Mouse (Mus musculus) limb, embryonic 13.5 days (tissue): ENCODE measurements at regions not wholly inside any gene's neighbourhood (a gene's known extent, or its start where the extent isn't known, plus 50 kb on each side); places are given as distances from the start of the nearest gene placed in this dataset.

ENCODE experiments used
- ATAC-seq: fragments of 200-750 bp; cut with Nextera tagmentation; 2 replicates; pipeline ENCODE4 v1.8.0; 2017; ENCODE audit warnings: low read depth, moderate number of reproducible peaks, moderate TSS enrichment; ENCODE audit not compliant: low FRiP score
- H3K27ac ChIP-seq: fragments of 300-500 bp; sonication (generic); 2 replicates; pipeline ENCODE4 v1.5.1; 2015; ENCODE audit warnings: inconsistent platforms, mild to moderate bottlenecking, moderate library complexity
- H3K27me3 ChIP-seq: fragments of 300-500 bp; sonication (generic); 2 replicates; pipeline ENCODE4 v1.6.1; 2015; ENCODE audit warnings: mild to moderate bottlenecking, inconsistent platforms
- H3K36me3 ChIP-seq: fragments of 300-500 bp; sonication (generic); 2 replicates; pipeline ENCODE4 v1.6.1; 2015; ENCODE audit warnings: inconsistent platforms, mild to moderate bottlenecking, moderate library complexity
- H3K4me1 ChIP-seq: fragments of 300-500 bp; sonication (generic); 2 replicates; pipeline ENCODE4 v1.6.1; 2015; ENCODE audit warnings: inconsistent platforms
- H3K4me2 ChIP-seq: fragments of 300-500 bp; sonication (generic); replicated peaks from 2 replicates; pipeline ENCODE4 v1.6.1; 2015; ENCODE audit warnings: inconsistent platforms, mild to moderate bottlenecking, moderate library complexity
- H3K4me3 ChIP-seq: fragments of 300-500 bp; sonication (generic); 2 replicates; pipeline ENCODE4 v1.5.1; 2015; ENCODE audit warnings: moderate library complexity, mild to moderate bottlenecking, inconsistent platforms
- H3K9ac ChIP-seq: fragments of 300-500 bp; sonication (generic); 2 replicates; pipeline ENCODE4 v1.6.1; 2015; ENCODE audit warnings: mild to moderate bottlenecking, inconsistent platforms
- H3K9me3 ChIP-seq: fragments of 300-500 bp; sonication (generic); 2 replicates; pipeline ENCODE4 v1.6.1; 2016; ENCODE audit warnings: inconsistent platforms
- WGBS: fragments of 180-500 bp; shearing (Covaris S2); methylation state at CpG from one replicate; pipeline ENCODE4 v1.1.7; 2015; 5-methylcytosine and 5-hydroxymethylcytosine counted together

DNA sequence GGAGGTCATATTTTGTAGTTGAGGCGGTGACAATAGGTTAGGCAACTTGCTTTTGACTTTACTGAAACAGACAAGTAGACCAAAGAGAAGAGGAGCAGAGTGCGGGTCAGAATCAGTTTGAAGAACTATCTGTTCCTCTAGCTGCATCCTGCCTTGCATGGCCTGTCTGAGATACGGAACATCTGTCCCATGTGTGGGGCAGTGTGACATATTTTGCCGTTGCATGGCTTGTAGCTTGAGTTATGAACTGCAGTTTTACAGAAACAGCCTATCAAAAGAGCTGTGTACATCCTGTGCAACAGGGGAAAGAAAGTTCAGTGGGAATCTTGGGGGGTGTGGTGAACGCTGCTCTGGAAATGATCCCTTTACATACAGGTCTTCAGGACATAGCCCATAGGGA lies 718.9 kb upstream of the Igfbp3 start:
- H3K4me3 ChIP-seq, result no peak overlapping the region
- H3K9ac ChIP-seq, result no peak overlapping the region
- WGBS, result 92% methylated on average over 5 of the region's 5 CpGs
- no peak for ATAC-seq
- H3K27ac ChIP-seq, result no peak overlapping the region
- H3K4me1 ChIP-seq, result no peaks in the 10 kb centered on the region
- no peak overlapping the region for H3K4me2 ChIP-seq
- H3K9me3 ChIP-seq, result peaks cover 3% of the 10 kb centered on the region
- H3K36me3 ChIP-seq, result no peaks in the 10 kb centered on the region
- H3K27me3 ChIP-seq, result no peaks in the 10 kb centered on the region

DNA sequence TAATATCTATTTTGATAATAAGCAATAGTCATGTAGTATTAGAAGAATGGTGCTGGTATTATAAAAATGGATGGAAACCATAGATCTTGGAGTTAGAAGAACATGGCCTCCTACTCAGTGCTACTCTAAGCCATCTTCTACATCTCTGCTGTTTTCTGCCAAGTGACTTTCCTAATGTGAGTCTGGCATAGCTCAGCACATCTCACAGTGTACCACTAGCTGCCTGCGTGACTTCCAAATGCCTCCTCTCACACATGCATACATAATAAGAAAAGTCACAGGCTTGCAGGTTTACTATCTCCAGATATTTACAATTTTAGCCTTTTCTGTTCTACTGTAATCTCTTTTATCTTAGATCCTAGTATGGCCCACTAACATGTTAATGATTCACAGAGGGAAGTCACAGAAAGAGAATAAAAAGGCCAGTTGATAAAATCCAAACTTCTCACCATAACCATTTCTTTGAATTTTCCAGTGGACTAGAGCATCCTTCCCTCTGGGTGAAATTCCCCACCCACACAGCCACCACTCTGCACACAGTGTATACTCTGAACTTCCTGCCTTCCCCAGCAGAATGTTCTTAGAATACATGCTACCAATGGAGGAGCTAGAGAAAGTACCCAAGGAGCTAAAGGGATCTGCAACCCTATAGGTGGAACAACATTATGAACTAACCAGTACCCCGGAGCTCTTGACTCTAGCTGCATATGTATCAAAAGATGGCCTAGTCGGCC lies 717.5 kb upstream of the Igfbp3 start:
- WGBS, result 85% methylated on average over 3 of the region's 3 CpGs
- Histone ChIP-seq H3K9me3 (peaks cover 6% of the 10 kb centered on the region), H3K4me2 (no peak overlapping the region), H3K36me3 (no peaks in the 10 kb centered on the region), H3K27me3 (no peaks in the 10 kb centered on the region), H3K4me1 (no peaks in the 10 kb centered on the region), H3K9ac (no peak overlapping the region), H3K4me3 (no peak overlapping the region), H3K27ac (no peak overlapping the region)
- ATAC-seq, result no peak

DNA sequence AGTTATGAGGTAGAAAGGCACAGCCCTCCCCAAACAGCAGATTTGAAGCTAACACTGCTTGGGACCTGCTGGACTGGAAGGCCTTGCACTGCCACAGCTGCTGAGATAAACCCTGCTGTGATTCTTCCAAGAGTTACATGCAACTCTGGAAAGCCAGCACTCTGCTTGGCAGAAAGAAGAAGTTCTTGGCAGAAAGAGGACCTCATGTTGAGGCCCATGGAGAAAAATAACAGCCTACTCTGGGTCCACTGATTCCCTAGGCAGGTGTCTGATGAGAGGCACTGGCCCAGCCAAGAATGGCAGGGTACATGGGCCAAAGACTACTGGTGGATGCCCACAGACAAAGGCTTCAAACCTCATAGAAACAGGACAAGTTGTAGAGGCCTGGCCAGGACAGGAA lies 714.0 kb upstream of the Igfbp3 start:
- Histone ChIP-seq H3K9me3 (peaks cover 6% of the 10 kb centered on the region), H3K4me1 (no peaks in the 10 kb centered on the region), H3K9ac (no peak overlapping the region), H3K27ac (no peak overlapping the region), H3K36me3 (no peaks in the 10 kb centered on the region), H3K4me2 (no peak overlapping the region), H3K27me3 (no peaks in the 10 kb centered on the region), H3K4me3 (no peak overlapping the region)
- no peak for ATAC-seq

DNA sequence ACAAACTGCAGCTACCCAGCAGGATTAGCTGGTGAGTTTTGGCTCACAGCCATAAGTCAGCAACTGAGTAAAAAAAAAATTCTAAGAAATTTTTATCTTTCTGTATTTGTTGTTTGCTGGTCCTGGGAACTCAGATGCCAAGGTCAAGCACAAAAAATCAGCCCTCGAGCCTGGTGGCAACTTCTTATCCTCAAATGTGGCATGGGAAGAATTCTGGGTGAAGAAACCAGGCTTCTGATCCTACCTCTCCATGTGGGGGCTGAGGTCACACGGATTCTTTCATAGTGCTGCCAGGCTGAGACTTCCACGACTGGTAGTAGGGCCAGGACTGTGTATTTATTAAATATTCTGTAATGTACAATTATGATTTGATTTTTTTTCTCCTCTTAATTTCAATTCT lies 698.3 kb upstream of the Igfbp3 start:
- Histone ChIP-seq H3K27me3 (no peaks in the 10 kb centered on the region), H3K4me2 (no peak overlapping the region), H3K27ac (no peak overlapping the region), H3K36me3 (no peaks in the 10 kb centered on the region), H3K9me3 (no peaks in the 10 kb centered on the region), H3K4me1 (no peaks in the 10 kb centered on the region), H3K9ac (no peak overlapping the region), H3K4me3 (no peak overlapping the region)
- 67% methylated on average over 3 of the region's 3 CpGs for WGBS
- ATAC-seq, result no peak

DNA sequence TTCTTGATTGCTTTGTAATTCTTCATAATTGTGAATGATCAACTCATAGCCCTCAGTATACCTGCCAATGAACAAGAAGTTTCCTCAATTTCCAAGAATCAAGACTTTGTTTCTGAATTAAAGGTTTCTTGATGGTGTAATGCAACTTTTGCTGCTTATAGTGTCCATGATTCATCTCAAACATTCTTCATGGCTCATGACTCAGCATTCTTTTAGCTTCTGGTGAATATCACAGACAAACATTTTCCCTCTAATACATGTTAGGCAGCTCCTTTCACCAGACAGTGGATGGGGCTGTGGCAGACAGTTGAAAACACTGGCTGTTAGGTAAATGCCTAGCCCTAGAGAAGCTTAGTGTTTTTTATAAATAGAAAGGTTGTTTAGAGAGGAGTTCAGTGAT lies 686.5 kb upstream of the Igfbp3 start:
- Histone ChIP-seq H3K9me3 (no peaks in the 10 kb centered on the region), H3K4me2 (no peak overlapping the region), H3K27ac (no peak overlapping the region), H3K36me3 (no peaks in the 10 kb centered on the region), H3K9ac (no peak overlapping the region), H3K27me3 (no peaks in the 10 kb centered on the region), H3K4me1 (no peaks in the 10 kb centered on the region), H3K4me3 (no peak overlapping the region)
- ATAC-seq, result no peak

DNA sequence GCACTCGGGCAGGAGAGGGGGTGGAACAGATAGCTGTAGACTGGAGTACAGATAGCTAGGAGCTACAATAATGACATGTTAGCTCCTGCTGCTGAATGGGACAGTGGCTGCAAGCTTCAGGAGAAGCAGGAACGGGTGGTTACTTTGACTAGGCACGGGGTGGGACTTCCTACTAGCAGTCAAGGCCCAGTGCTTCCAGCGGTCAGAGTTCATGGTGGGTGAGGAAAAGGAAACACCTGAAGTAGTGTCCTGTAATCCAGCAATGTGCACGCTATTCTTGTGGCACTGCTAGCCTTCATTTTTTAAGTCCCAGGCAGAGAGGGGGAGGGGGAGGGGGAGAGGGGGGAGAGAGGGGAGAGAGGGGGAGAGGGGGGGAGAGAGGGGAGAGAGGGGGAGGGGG lies 684.5 kb upstream of the Igfbp3 start:
- ATAC-seq, result no peak
- H3K4me3 ChIP-seq, result no peak overlapping the region
- H3K27me3 ChIP-seq, result no peaks in the 10 kb centered on the region
- H3K27ac ChIP-seq, result no peak overlapping the region
- no peak overlapping the region for H3K9ac ChIP-seq
- WGBS, result 63% methylated on average over 5 of the region's 5 CpGs
- no peak overlapping the region for H3K4me2 ChIP-seq
- no peaks in the 10 kb centered on the region for H3K9me3 ChIP-seq
- no peaks in the 10 kb centered on the region for H3K4me1 ChIP-seq
- H3K36me3 ChIP-seq, result no peaks in the 10 kb centered on the region

DNA sequence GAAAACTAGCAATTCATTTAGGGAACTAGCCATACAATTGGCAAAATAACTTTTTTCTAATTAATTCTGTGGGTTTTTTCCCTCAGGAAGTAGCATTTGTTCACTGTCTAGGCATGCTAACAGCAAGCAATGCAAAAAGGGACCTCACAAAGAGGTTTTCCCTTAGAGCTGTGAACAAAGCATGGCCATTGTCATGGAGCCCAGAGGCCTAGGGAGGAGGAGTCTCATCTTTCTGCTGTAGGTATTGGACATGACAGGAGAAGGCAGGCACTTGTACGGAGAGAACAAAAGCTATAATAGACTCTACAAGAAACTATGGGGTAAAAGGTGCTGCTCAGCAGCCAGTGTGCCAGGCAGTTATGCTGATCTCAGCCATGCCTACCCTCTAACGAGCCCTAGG lies 666.8 kb upstream of the Igfbp3 start:
- Histone ChIP-seq H3K9ac (no peak overlapping the region), H3K4me1 (no peaks in the 10 kb centered on the region), H3K27ac (no peak overlapping the region), H3K4me2 (no peak overlapping the region), H3K4me3 (no peak overlapping the region), H3K9me3 (no peaks in the 10 kb centered on the region), H3K36me3 (no peaks in the 10 kb centered on the region), H3K27me3 (no peaks in the 10 kb centered on the region)
- ATAC-seq, result no peak
- 67% methylated on average over 2 of the region's 2 CpGs for WGBS

DNA sequence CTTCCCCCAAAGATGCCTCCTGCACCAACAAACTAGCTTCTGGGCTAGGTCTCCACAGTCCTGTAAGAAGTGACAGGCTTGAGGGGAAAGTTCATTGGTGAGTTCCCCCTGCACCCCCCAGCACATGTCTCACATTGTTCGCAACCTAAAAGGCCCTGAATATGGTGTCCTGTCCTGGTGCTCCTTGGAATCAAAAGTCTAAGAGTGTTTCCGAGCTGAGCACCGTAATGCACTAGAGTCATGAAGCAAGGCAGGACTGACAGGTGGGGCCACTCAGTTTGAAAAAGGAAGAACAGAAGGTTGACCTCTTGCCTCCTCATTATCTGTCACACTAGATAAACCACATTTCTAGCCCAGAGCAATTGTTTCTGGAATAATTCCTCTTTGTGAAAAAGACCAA lies 650.4 kb upstream of the Igfbp3 start:
- no peak for ATAC-seq
- Histone ChIP-seq H3K36me3 (no peaks in the 10 kb centered on the region), H3K4me3 (no peak overlapping the region), H3K4me1 (no peaks in the 10 kb centered on the region), H3K27ac (no peak overlapping the region), H3K4me2 (no peak overlapping the region), H3K27me3 (no peaks in the 10 kb centered on the region), H3K9ac (no peak overlapping the region), H3K9me3 (no peaks in the 10 kb centered on the region)
- WGBS, result 84% methylated on average over 3 of the region's 3 CpGs

DNA sequence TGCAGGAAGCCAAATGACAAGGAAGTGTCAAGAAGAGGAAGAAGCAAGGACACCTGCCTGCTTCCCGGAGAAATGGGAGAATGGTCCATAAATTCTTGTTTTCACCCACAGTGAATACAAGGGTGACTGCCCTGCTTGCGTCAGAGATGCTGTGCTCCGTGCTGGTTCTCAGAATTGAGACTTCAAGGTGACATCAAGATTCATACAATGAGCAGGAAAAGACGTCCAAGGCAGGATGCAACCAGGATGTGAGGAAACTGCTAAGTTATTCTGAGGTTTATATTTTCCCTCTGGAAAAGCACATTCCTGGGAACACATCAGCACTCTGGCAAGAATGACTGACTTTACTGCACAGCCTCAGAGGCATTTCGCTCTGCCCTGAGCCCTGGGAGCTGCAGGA lies 650.0 kb upstream of the Igfbp3 start:
- Histone ChIP-seq H3K36me3 (no peaks in the 10 kb centered on the region), H3K9me3 (no peaks in the 10 kb centered on the region), H3K27me3 (no peaks in the 10 kb centered on the region), H3K4me2 (no peak overlapping the region), H3K4me3 (no peak overlapping the region), H3K27ac (no peak overlapping the region), H3K4me1 (no peaks in the 10 kb centered on the region), H3K9ac (no peak overlapping the region)
- ATAC-seq, result no peak
- 76% methylated on average over 5 of the region's 5 CpGs for WGBS

DNA sequence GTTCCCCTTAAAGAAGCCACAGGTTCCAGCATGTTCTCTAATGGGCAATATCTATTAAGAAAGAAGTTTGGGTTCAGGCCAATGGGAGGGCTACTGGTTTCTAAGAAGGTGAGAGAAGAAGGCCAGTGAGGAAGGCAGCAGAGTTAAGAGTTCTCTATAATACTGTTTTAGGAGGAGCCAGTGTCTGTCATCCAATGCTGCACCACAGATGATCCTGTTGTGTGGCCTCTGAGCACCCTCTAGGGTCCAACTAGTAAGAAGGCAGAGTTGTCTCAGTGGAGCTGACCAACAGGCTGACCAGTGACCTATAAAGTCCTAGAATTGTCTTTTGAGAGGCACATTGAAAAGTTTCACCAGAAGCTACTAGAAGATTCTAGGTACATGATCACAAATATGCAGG lies 648.8 kb upstream of the Igfbp3 start:
- no peak for ATAC-seq

DNA sequence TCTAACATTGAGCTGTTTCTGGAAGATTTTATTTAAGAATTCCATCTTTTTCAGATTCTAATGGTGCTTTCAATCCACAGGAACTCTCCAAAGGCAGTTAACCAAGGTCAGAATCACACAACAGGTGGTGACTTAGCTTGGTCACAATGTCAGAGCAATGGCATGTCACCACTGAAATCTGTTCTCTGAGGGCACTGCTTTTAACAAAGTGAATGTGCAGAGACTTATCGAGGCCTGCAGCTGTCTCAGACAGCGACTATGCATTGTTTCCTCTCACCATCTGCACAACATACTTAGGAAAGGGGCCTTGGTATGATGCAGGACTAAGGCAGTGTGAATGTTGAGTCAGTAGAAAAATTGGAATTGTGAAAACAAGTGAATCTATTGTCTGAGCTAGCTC lies 638.9 kb upstream of the Igfbp3 start:
- Histone ChIP-seq H3K4me3 (no peak overlapping the region), H3K9ac (no peak overlapping the region), H3K27me3 (no peaks in the 10 kb centered on the region), H3K36me3 (no peaks in the 10 kb centered on the region), H3K27ac (no peak overlapping the region), H3K4me2 (no peak overlapping the region), H3K4me1 (no peaks in the 10 kb centered on the region), H3K9me3 (peaks cover 9% of the 10 kb centered on the region)
- ATAC-seq, result peak; percentile 28; the same call in 1 of the 2 replicates
- 66% methylated on average over 2 of the region's 2 CpGs for WGBS

More for the DNA sequence above, 648.8 kb upstream of the Igfbp3 start:
- Histone ChIP-seq H3K4me2 (no peak overlapping the region), H3K27ac (no peak overlapping the region), H3K36me3 (no peaks in the 10 kb centered on the region), H3K9ac (no peak overlapping the region), H3K27me3 (no peaks in the 10 kb centered on the region), H3K4me1 (no peaks in the 10 kb centered on the region), H3K9me3 (no peaks in the 10 kb centered on the region), H3K4me3 (no peak overlapping the region)

DNA sequence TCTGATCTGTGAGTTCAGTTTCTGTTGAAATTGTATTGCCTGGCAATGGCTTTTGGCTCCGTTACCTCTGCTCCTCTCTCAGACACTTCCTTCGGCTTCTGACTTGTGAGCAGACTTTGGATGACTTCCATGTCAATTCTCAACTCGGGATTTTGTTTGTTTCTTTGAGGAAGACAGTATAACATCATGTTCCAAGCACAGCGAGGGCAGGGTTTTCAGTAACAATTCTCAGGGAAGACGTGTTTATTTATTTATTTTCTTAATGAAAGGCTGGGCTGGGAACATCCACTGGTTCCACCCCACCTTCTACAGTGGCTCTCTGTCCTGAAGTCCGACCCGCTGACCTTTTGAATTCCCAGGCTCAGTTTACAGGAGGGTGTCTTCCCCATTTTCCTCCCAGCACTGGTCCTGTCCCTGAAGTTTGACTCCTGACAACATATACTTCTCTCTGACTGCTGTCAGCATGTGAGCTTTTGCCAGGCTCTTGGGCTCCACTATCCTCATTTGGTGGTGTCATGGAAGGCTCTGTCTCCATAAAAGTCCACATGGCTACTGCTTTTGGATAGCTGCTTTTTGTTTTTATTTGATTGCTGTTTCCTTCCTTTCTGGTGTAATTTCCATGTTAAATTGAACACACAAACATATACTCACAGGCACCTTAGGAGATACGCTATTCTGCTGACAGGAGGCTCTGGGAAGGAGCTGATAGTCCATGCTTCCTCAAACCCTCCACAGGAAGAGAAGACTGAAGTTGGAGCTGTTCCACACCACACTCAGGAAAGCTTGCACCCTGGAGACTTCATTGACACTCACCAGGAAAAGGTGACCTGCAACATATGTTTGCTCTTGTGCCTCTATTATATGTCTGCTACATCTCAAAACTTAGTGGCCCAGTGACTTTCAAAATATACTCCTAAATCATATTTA lies 624.9 kb upstream of the Igfbp3 start:
- no peak for ATAC-seq

More for the DNA sequence above, 624.9 kb upstream of the Igfbp3 start:
- Histone ChIP-seq H3K27ac (no peak overlapping the region), H3K4me3 (no peak overlapping the region), H3K9ac (no peak overlapping the region), H3K4me2 (no peak overlapping the region), H3K9me3 (no peaks in the 10 kb centered on the region), H3K4me1 (no peaks in the 10 kb centered on the region), H3K36me3 (no peaks in the 10 kb centered on the region), H3K27me3 (no peaks in the 10 kb centered on the region)
- 64% methylated on average over 8 of the region's 8 CpGs for WGBS
